Mouse (Mus musculus) leukemia stem cell, adult 10-12 weeks (primary cell): ENCODE data around the gene Rsrc2. TPM values are rescaled to one million over a fixed set of nuclear protein-coding genes. Genes with fewer than 3 reads are reported as not detected.

ENCODE experiments used
- polyA plus RNA-seq: library from polyadenylated mRNA; stranded (reverse); fragments of >175 nt; gene quantifications from 2 replicates; pipeline ENCODE4 v1.2.3, GENCODE M21; 2012; ENCODE audit warnings: low replicate concordance

Gene Rsrc2
- 1.5 and 10.6 TPM in 2 replicates for polyA plus RNA-seq

GRCm38 (mm10) chr5:123749065-123750064 is at the start of gene Rsrc2, which contains the start of gene Kntc1:
Gene Rsrc2, minus strand, starts transcription at chr5:123749414.
Gene Kntc1, plus strand, starts transcription at chr5:123749716.

DNA sequence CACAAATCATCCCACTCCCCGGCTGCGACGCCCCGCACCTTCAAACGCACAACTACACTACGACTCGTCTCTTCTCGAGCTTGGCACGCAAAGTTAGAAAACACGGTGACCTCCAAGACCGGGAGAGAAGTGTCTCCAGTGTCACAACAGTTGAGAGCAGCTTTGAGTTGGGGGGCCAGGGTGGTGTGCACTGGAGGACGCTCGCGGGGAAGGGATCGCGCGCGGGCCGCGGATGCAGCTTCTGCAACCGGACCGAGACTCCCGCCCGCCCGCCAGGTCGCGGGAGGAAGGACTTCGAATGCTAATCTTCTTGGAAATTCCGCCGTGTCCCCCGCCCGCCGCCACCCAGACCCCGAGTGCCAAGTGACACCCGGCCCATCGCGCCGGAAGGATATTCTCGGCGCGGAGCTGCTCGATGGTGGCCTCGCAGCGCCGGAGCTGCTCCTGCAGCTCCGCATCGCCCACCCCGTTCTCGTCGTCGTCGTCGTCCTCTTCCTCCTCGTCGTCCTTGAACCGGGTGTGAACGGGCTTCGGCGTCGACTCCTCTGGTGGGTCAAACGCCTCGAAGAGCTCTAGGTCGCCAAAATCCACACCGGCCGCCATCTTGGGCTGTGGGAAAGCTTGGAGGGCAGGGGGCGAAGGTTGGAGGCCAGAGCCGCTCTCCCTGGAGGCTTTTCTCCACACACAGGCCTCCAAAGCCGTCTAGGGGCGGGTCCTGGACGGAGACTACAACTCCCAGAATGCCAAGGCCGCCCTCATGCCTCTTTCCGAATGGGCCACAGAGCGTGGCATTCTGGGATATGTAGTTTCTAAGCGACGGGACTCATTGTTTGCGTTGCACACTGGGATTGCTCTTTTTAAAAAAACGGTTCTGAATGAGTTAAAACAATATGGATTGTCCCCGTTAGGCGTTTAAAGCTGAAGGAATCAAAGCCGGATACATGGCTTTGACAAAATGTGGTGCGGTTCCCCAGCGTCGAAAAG is 28.6 kb downstream of the Rsrc2 start, which contains the start of gene Zcchc8:
Gene Zcchc8 (minus strand): TSS at position 773 of the 984 bp plus-strand sequence.

DNA sequence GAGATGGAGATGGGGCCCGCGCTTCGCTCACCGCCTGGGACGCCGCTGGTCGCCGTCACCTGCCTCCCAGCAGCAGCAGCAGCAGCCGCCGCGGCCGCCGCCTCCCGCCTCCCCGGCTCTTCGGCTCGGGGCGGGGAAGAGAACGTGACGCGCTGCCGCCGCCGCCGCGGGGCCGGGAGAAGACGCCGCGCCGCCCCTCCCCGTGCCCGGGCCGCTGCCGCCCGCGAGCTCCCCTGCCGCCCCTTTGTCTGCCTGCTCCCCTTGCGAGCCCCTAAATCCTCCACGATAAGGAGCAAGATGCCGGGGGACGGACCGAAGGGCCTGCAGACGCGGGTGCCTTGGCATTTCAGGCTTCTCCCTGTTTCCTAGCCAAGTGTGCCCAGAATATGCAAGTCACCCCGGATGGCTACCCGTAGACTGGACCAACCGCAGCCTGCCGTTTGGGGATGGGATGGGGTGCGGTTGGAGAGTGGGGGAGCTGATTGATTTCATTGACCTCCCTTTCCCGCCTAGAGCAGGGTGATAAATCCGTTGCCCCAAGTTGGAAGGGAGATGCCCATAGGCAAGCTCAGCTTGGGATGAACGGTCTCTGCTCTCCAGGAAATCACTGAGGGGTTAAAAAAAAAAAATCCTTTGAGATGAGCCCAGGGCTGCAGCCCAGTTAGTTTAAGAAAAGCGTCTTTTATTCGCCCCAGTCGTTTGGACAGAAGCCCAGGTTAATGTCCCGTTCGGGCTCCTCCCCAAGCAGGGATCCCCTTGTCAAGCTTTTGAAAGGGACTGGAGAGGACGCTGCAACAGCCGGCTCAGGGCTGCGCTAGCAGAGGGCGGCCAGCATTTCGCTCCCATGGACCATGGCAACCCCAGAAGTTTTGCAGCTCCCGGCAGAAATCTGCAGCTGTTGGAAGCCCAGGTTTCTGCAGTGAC is 64.7 kb downstream of the Rsrc2 start, which contains the start of gene Clip1:
Gene Clip1 (minus strand): TSS at position 398 of the 924 bp plus-strand sequence.

Other genes with a start within 250 kb of the Rsrc2 start
- not detected in 2 replicates for gene B3gnt4, start 239.0 kb downstream of the Rsrc2 start, polyA plus RNA-seq
- 3.0 and 8.0 TPM in 2 replicates for gene Diablo, start 225.2 kb downstream of the Rsrc2 start, polyA plus RNA-seq
- gene Gm49027, start 223.9 kb downstream of the Rsrc2 start, polyA plus RNA-seq = 0.42 and 1.8 TPM in 2 replicates
- 2.2 and 6.5 TPM in 2 replicates for gene Vps33a, start 176.4 kb downstream of the Rsrc2 start, polyA plus RNA-seq
- gene Clip1, start 64.8 kb downstream of the Rsrc2 start, polyA plus RNA-seq = 11.8 and 16.6 TPM in 2 replicates
- 47.2 and 47.8 TPM in 2 replicates for gene Zcchc8, start 28.3 kb downstream of the Rsrc2 start, polyA plus RNA-seq
- 2.4 and 4.5 TPM in 2 replicates for gene Kntc1, start 302 bp upstream of the Rsrc2 start, polyA plus RNA-seq
- gene Hcar2, start 116.1 kb upstream of the Rsrc2 start, polyA plus RNA-seq = 1.2 TPM in 1 of 2 replicates, not detected in the other
- not detected in 2 replicates for gene Hcar1, start 130.6 kb upstream of the Rsrc2 start, polyA plus RNA-seq
- gene Denr, start 157.8 kb upstream of the Rsrc2 start, polyA plus RNA-seq = 66.7 and 77.6 TPM in 2 replicates
- gene Gm43518, start 178.0 kb upstream of the Rsrc2 start, polyA plus RNA-seq = not detected in 2 replicates
- gene Ccdc62, start 181.3 kb upstream of the Rsrc2 start, polyA plus RNA-seq = 0.79 and 3.3 TPM in 2 replicates
- gene Hip1r, start 224.2 kb upstream of the Rsrc2 start, polyA plus RNA-seq = 40.1 and 51.9 TPM in 2 replicates